Mouse (Mus musculus) granulocyte monocyte progenitor cell, adult 5-6 weeks (primary cell): Measurements from ENCODE around the gene Aar2. TPM values are rescaled to one million over a fixed set of nuclear protein-coding genes. Genes with fewer than 3 reads are reported as not detected.
"Not testable (repeated sequence)": the region's sequence is repeated elsewhere in the genome, so short reads cannot be mapped to it uniquely, and the experiment has no call there.

Source experiments
- ATAC-seq: replicated peaks from 2 replicates; pipeline ENCODE4 v1.8.0; 2016; ENCODE audit warnings: mild to moderate bottlenecking, moderate TSS enrichment, inconsistent platforms; ENCODE audit not compliant: poor library complexity, severe bottlenecking
- total RNA-seq, 2 experiments: library from RNA; stranded (forward) in 1 of 2; stranded (reverse) in 1 of 2; fragments of 200-712, 200-1000 nt in 1 of 2; fragments of >200 nt in 1 of 2; fragmentation: Nextera tagmentation in 1 of 2; gene quantifications; 2 replicates each; pipeline ENCODE4 v1.2.3; 2014 to 2017

The Aar2 gene
- 15.2 and 16.6 TPM in 2 replicates for total RNA-seq (2014; fragmentation: Nextera tagmentation)
- total RNA-seq (2017): 10.9 and 13.3 TPM in 2 replicates

GRCm38 (mm10) chr2:156547123-156547891 lies at the start of gene Aar2:
Aar2 (plus strand) TSS chr2:156547584.
- peak; percentile 97 for ATAC-seq

- ATAC-seq: peak; percentile 76
Measured at GRCm38 (mm10) chr2:156497915-156498314, 49.5 kb upstream of the Aar2 start.

- no peak for ATAC-seq
Measured at GRCm38 (mm10) chr2:156501025-156501424, 46.4 kb upstream of the Aar2 start.

GRCm38 (mm10) chr2:156505533-156505932 lies 41.9 kb upstream of the Aar2 start:
- no peak for ATAC-seq

GRCm38 (mm10) chr2:156512028-156512427 lies 35.4 kb upstream of the Aar2 start:
- ATAC-seq: no peak

GRCm38 (mm10) chr2:156512561-156512960 lies 34.8 kb upstream of the Aar2 start:
- no peak for ATAC-seq

GRCm38 (mm10) chr2:156515102-156515501 lies 32.3 kb upstream of the Aar2 start:
- ATAC-seq: no peak

GRCm38 (mm10) chr2:156515565-156516185 lies 31.7 kb upstream of the Aar2 start:
- ATAC-seq: peak; percentile 79

- not testable (repeated sequence) for ATAC-seq
Measured at GRCm38 (mm10) chr2:156516678-156517077, 30.7 kb upstream of the Aar2 start.

- ATAC-seq: no peak
Measured at GRCm38 (mm10) chr2:156518306-156518705, 29.1 kb upstream of the Aar2 start.

- ATAC-seq: no peak
Measured at GRCm38 (mm10) chr2:156519584-156519983, 27.8 kb upstream of the Aar2 start.

- peak; percentile 94 for ATAC-seq
Measured at GRCm38 (mm10) chr2:156522994-156523393, 24.4 kb upstream of the Aar2 start.

GRCm38 (mm10) chr2:156524078-156524477 lies 23.3 kb upstream of the Aar2 start:
- ATAC-seq: peak; percentile 42; the same call in 1 of the 2 replicates

- ATAC-seq: peak; percentile 61
Measured at GRCm38 (mm10) chr2:156529726-156530125, 17.7 kb upstream of the Aar2 start.

GRCm38 (mm10) chr2:156533160-156533559 lies 14.2 kb upstream of the Aar2 start:
- no peak for ATAC-seq

GRCm38 (mm10) chr2:156538817-156539555 lies 8.4 kb upstream of the Aar2 start:
- no peak for ATAC-seq

GRCm38 (mm10) chr2:156540991-156541390 lies 6.4 kb upstream of the Aar2 start:
- ATAC-seq: no peak

- no peak for ATAC-seq
Measured at GRCm38 (mm10) chr2:156542410-156542809, 5.0 kb upstream of the Aar2 start.

GRCm38 (mm10) chr2:156543804-156544203 lies 3.6 kb upstream of the Aar2 start:
- ATAC-seq: no peak

- no peak for ATAC-seq
Measured at GRCm38 (mm10) chr2:156552421-156552820, 5.0 kb downstream of the Aar2 start.

- ATAC-seq: no peak
Measured at GRCm38 (mm10) chr2:156561808-156562207, 14.4 kb downstream of the Aar2 start.
